Mouse (Mus musculus): Measurements from ENCODE around the gene Ccdc65.

- TF ChIP-seq POLR2A (IDR thresholded peaks at IDR 0.05; ENCODE audit: control insufficient read depth, low read depth, low read length) (no peak), CTCF (IDR thresholded peaks at IDR 0.05; ENCODE audit: control insufficient read depth, insufficient read depth, insufficient replicate concordance, low read depth, low read length) (no peak)
Observed at GRCm38 (mm10) chr15:98728366-98728765, 20.4 kb downstream of the Ccdc65 start.

All from testis, adult 2 months (tissue).